Mouse (Mus musculus) intestine, embryonic 16.5 days (tissue): ENCODE data around the gene Nin. TPM values are rescaled to one million over a fixed set of nuclear protein-coding genes. Genes with fewer than 3 reads are reported as not detected.

Experiments
- ATAC-seq: fragments of 200-750 bp; cut with Nextera tagmentation; 2 replicates; pipeline ENCODE4 v1.8.0; 2017; ENCODE audit warnings: moderate TSS enrichment, moderate library complexity
- H3K27ac ChIP-seq: fragments of 300-500 bp; sonication (generic); 2 replicates; pipeline ENCODE4 v1.5.1; 2014; ENCODE audit warnings: mild to moderate bottlenecking, low read length
- H3K27me3 ChIP-seq: fragments of 300-500 bp; sonication (generic); replicated peaks from 2 replicates; pipeline ENCODE4 v1.6.1; 2014; ENCODE audit warnings: low read length, control low read depth, mixed read lengths; ENCODE audit not compliant: control insufficient read depth, insufficient read depth
- H3K36me3 ChIP-seq: fragments of 300-500 bp; sonication (generic); 2 replicates; pipeline ENCODE4 v1.6.1; 2014; ENCODE audit warnings: low read length, control low read depth; ENCODE audit not compliant: control insufficient read depth, insufficient read depth
- H3K4me1 ChIP-seq: fragments of 300-500 bp; sonication (generic); 2 replicates; pipeline ENCODE4 v1.6.1; 2014; ENCODE audit warnings: low read length, control low read depth, mixed read lengths; ENCODE audit not compliant: control insufficient read depth, insufficient read depth
- H3K4me2 ChIP-seq: fragments of 300-500 bp; sonication (generic); 2 replicates; pipeline ENCODE4 v1.6.1; 2014; ENCODE audit warnings: low read depth, low read length, control low read depth
- H3K4me3 ChIP-seq: fragments of 300-500 bp; sonication (generic); 2 replicates; pipeline ENCODE4 v1.5.1; 2014; ENCODE audit warnings: mild to moderate bottlenecking, low read length
- H3K9ac ChIP-seq: fragments of 300-500 bp; sonication (generic); 2 replicates; pipeline ENCODE4 v1.6.1; 2014; ENCODE audit warnings: low read depth, low read length
- H3K9me3 ChIP-seq: fragments of 300-500 bp; sonication (generic); 2 replicates; pipeline ENCODE4 v1.6.1; 2016; ENCODE audit warnings: low read length, control low read depth; ENCODE audit not compliant: control insufficient read depth
- WGBS: fragments of 180-500 bp; shearing (Covaris S2); extraction: QIAGEN DNeasy Blood & Tissue Kit; methylation state at CpG from one replicate; pipeline ENCODE4 v1.1.7; 2014; 5-methylcytosine and 5-hydroxymethylcytosine counted together
- polyA plus RNA-seq: library from polyadenylated mRNA; unstranded; fragments of >200 nt; fragmentation: Nextera tagmentation; extraction: Ambion mirVana; gene quantifications from 2 replicates; pipeline ENCODE4 v1.2.1, GENCODE M21; 2015

Gene Nin
- polyA plus RNA-seq, 1 experiment from 2014 or later = 5.8 TPM

- Histone ChIP-seq H3K27me3 (no peaks in the 10 kb centered on the region), H3K4me2 (peak overlapping the region; percentile 71), H3K4me1 (peaks cover 5% of the 10 kb centered on the region; the same call in 1 of the 2 replicates), H3K4me3 (peak overlapping the region; percentile 93), H3K9me3 (no peaks in the 10 kb centered on the region), H3K36me3 (no peaks in the 10 kb centered on the region), H3K27ac (no peak overlapping the region), H3K9ac (peak overlapping the region; percentile 95)
- 38% methylated on average over 4 of the region's 4 CpGs for WGBS
- no peak for ATAC-seq
Observed at GRCm38 (mm10) chr12:69985546-69985945, 128.0 kb downstream of the Nin start.

GRCm38 (mm10) chr12:69982874-69983273 lies 130.6 kb downstream of the Nin start:
- H3K27me3 ChIP-seq = no peaks in the 10 kb centered on the region
- no peaks in the 10 kb centered on the region for H3K36me3 ChIP-seq
- WGBS = 74% methylated on average over 5 of the region's 5 CpGs
- no peak overlapping the region for H3K27ac ChIP-seq
- H3K4me3 ChIP-seq = no peak overlapping the region
- peaks cover 5% of the 10 kb centered on the region; the same call in 1 of the 2 replicates for H3K4me1 ChIP-seq
- no peak overlapping the region for H3K9ac ChIP-seq
- H3K4me2 ChIP-seq = no peak overlapping the region
- ATAC-seq = no peak
- H3K9me3 ChIP-seq = no peaks in the 10 kb centered on the region

GRCm38 (mm10) chr12:69977376-69977998 lies 136.0 kb downstream of the Nin start:
- Histone ChIP-seq H3K27me3 (no peaks in the 10 kb centered on the region), H3K4me3 (no peak overlapping the region), H3K27ac (no peak overlapping the region), H3K36me3 (no peaks in the 10 kb centered on the region), H3K4me2 (no peak overlapping the region), H3K9me3 (no peaks in the 10 kb centered on the region), H3K9ac (no peak overlapping the region), H3K4me1 (peaks cover 3% of the 10 kb centered on the region; the same call in 1 of the 2 replicates)
- no peak for ATAC-seq
- 57% methylated on average over 9 of the region's 9 CpGs for WGBS

- WGBS = 63% methylated on average over 6 of the region's 6 CpGs
- no peaks in the 10 kb centered on the region for H3K27me3 ChIP-seq
- no peaks in the 10 kb centered on the region; the same call in 1 of the 2 replicates for H3K36me3 ChIP-seq
- no peak overlapping the region for H3K4me3 ChIP-seq
- ATAC-seq = no peak
- H3K9ac ChIP-seq = no peak overlapping the region
- H3K9me3 ChIP-seq = no peaks in the 10 kb centered on the region
- H3K4me1 ChIP-seq = peaks cover 3% of the 10 kb centered on the region; the same call in 1 of the 2 replicates
- H3K27ac ChIP-seq = no peak overlapping the region
- H3K4me2 ChIP-seq = no peak overlapping the region
Observed at GRCm38 (mm10) chr12:69976688-69977087, 136.8 kb downstream of the Nin start.

GRCm38 (mm10) chr12:69973666-69974065 lies 139.9 kb downstream of the Nin start:
- no peak for ATAC-seq
- Histone ChIP-seq H3K27me3 (no peaks in the 10 kb centered on the region), H3K4me3 (no peak overlapping the region), H3K27ac (no peak overlapping the region), H3K36me3 (no peaks in the 10 kb centered on the region; the same call in 1 of the 2 replicates), H3K4me2 (no peak overlapping the region), H3K4me1 (peaks cover 3% of the 10 kb centered on the region; the same call in 1 of the 2 replicates), H3K9me3 (no peaks in the 10 kb centered on the region), H3K9ac (no peak overlapping the region)

- 81% methylated on average over 5 of the region's 5 CpGs for WGBS
- H3K9ac ChIP-seq = no peak overlapping the region
- no peak overlapping the region for H3K27ac ChIP-seq
- no peaks in the 10 kb centered on the region for H3K27me3 ChIP-seq
- no peaks in the 10 kb centered on the region for H3K9me3 ChIP-seq
- H3K4me3 ChIP-seq = no peak overlapping the region
- no peak overlapping the region for H3K4me2 ChIP-seq
- ATAC-seq = no peak
- H3K4me1 ChIP-seq = no peaks in the 10 kb centered on the region
- H3K36me3 ChIP-seq = peaks cover 6% of the 10 kb centered on the region; the same call in 1 of the 2 replicates
Observed at GRCm38 (mm10) chr12:69968154-69968553, 145.4 kb downstream of the Nin start.

- Histone ChIP-seq H3K9ac (no peak overlapping the region), H3K4me3 (no peak overlapping the region), H3K9me3 (no peaks in the 10 kb centered on the region), H3K36me3 (peaks cover 7% of the 10 kb centered on the region; the same call in 1 of the 2 replicates), H3K4me2 (no peak overlapping the region), H3K4me1 (no peaks in the 10 kb centered on the region), H3K27ac (no peak overlapping the region), H3K27me3 (no peaks in the 10 kb centered on the region)
- ATAC-seq = no peak
- WGBS = 89% methylated on average over 6 of the region's 6 CpGs
Observed at GRCm38 (mm10) chr12:69967112-69967511, 146.4 kb downstream of the Nin start.

- WGBS = 83% methylated on average over 5 of the region's 5 CpGs
- no peak overlapping the region for H3K27ac ChIP-seq
- no peak overlapping the region for H3K4me3 ChIP-seq
- no peak for ATAC-seq
- H3K4me1 ChIP-seq = no peaks in the 10 kb centered on the region
- no peak overlapping the region for H3K4me2 ChIP-seq
- H3K36me3 ChIP-seq = peaks cover 11% of the 10 kb centered on the region; the same call in 1 of the 2 replicates
- H3K27me3 ChIP-seq = no peaks in the 10 kb centered on the region
- H3K9ac ChIP-seq = no peak overlapping the region
- no peaks in the 10 kb centered on the region for H3K9me3 ChIP-seq
Observed at GRCm38 (mm10) chr12:69966071-69966470, 147.4 kb downstream of the Nin start.

- H3K27ac ChIP-seq = no peak overlapping the region
- no peak overlapping the region for H3K4me2 ChIP-seq
- H3K9ac ChIP-seq = no peak overlapping the region
- H3K27me3 ChIP-seq = no peaks in the 10 kb centered on the region
- peaks cover 11% of the 10 kb centered on the region; the same call in 1 of the 2 replicates for H3K36me3 ChIP-seq
- no peak for ATAC-seq
- no peak overlapping the region for H3K4me3 ChIP-seq
- WGBS = 78% methylated on average over 3 of the region's 3 CpGs
- no peaks in the 10 kb centered on the region for H3K9me3 ChIP-seq
- no peaks in the 10 kb centered on the region for H3K4me1 ChIP-seq
Observed at GRCm38 (mm10) chr12:69965644-69966043, 147.9 kb downstream of the Nin start.

- H3K4me2 ChIP-seq = no peak overlapping the region
- H3K9me3 ChIP-seq = no peaks in the 10 kb centered on the region
- no peak overlapping the region for H3K4me3 ChIP-seq
- WGBS = 93% methylated on average over 6 of the region's 6 CpGs
- no peak for ATAC-seq
- H3K4me1 ChIP-seq = no peaks in the 10 kb centered on the region
- H3K9ac ChIP-seq = no peak overlapping the region
- peaks cover 9% of the 10 kb centered on the region; the same call in 1 of the 2 replicates for H3K36me3 ChIP-seq
- no peaks in the 10 kb centered on the region for H3K27me3 ChIP-seq
- no peak overlapping the region for H3K27ac ChIP-seq
Observed at GRCm38 (mm10) chr12:69963141-69963540, 150.4 kb downstream of the Nin start.
